Comparison of ENCODE assay signal across 8 mouse cellular contexts in the genomic region with DNA sequence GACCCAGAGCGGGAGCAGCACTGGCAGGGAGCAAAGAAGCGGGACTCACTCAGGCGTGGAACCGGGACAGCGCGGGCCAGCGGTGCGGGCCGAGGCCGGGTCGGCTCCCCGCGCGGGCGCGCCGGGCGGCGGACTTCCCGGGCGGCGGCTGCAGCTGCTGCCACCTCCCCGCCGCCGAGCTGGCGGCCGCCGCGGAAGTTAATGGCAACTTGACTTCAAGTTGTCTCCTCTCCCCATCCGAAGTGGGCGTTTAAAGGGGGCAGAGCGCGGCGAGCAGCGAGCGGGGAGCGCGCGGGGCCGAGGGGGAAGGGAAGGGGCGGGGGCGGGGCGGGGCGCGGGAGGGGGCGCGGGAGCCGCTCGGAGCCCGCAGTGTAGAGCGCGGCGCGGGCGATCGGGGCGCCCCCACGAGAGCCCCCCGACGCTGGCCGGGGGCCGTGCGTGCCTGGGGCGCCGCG. TPM values are rescaled to one million over a fixed set of nuclear protein-coding genes. Genes with fewer than 3 reads are reported as not detected.
A peak's percentile ranks its signal among the peaks of the same experiment; 100 is the strongest.
DNase-seq lines count a peak whose midpoint lies in the region; ATAC-seq and TF ChIP-seq lines count a peak whose summit lies in the region.

No protein-coding gene starts in this region.

- H3K4me2 ChIP-seq in embryonic facial prominence, embryonic 14.5 days (ENCODE audit: low read depth, low read length), result peak overlapping the region; percentile 99
- peak overlapping the region; percentile 100 for H3K4me2 ChIP-seq in hindbrain, postnatal 0 days (ENCODE audit: low read depth, low read length)
- H3K4me2 ChIP-seq in liver, postnatal 0 days (ENCODE audit: low read depth, low read length), result peak overlapping the region; percentile 92
- H3K4me2 ChIP-seq in neural tube, embryonic 15.5 days, result peak overlapping the region; percentile 99

- peak overlapping the region; percentile 71 for H3K9ac ChIP-seq in embryonic facial prominence, embryonic 14.5 days (ENCODE audit: low read depth, low read length)
- peak overlapping the region; percentile 55 for H3K9ac ChIP-seq in hindbrain, postnatal 0 days (replicated peaks; ENCODE audit: low read length)
- peak overlapping the region; percentile 63 for H3K9ac ChIP-seq in liver, postnatal 0 days (replicated peaks)
- peak overlapping the region; percentile 78 for H3K9ac ChIP-seq in neural tube, embryonic 15.5 days (replicated peaks)

- peaks cover 54% of the 10 kb centered on the region for H3K27me3 ChIP-seq in embryonic facial prominence, embryonic 14.5 days (replicated peaks; ENCODE audit: control insufficient read depth, insufficient read depth, low read length)
- peaks cover 20% of the 10 kb centered on the region for H3K27me3 ChIP-seq in hindbrain, postnatal 0 days (ENCODE audit: insufficient read depth, low read length)
- peaks cover 55% of the 10 kb centered on the region for H3K27me3 ChIP-seq in liver, postnatal 0 days (ENCODE audit: insufficient read depth, low read length)
- peaks cover 19% of the 10 kb centered on the region for H3K27me3 ChIP-seq in neural tube, embryonic 15.5 days (replicated peaks)

- H3K27ac ChIP-seq in embryonic facial prominence, embryonic 14.5 days (replicated peaks; ENCODE audit: low read depth, low read length), result no peak overlapping the region
- H3K27ac ChIP-seq in hindbrain, postnatal 0 days, result 0 out of 2 replicates have a peak overlapping the region, but pooled peaks have one; percentile 15
- 0 out of 2 replicates have a peak overlapping the region, but pooled peaks have one; percentile 11 for H3K27ac ChIP-seq in liver, postnatal 0 days (ENCODE audit: low read depth)
- H3K27ac ChIP-seq in neural tube, embryonic 15.5 days (replicated peaks), result peak overlapping the region; percentile 76

- DNase-seq in adrenal gland, postnatal 10 days, result peak; percentile 58
- no peak for DNase-seq in adrenal gland, adult (ENCODE audit: inconsistent age in 2 of 2, low spot score in 1 of 2)
- peak; percentile 88 for DNase-seq in CD4-positive helper T cell, adult 2 months (ENCODE audit: low read depth, low spot score)
- DNase-seq in embryonic facial prominence, embryonic 14.5 days (ENCODE audit: low spot score), result peak; percentile 29
- peak; percentile 39 for DNase-seq in hindbrain, postnatal 0 days (ENCODE audit: low spot score)
- DNase-seq in liver, postnatal 0 days, result peak; percentile 38
- DNase-seq in thymus, postnatal 4 days, result peak; percentile 89

- TF ChIP-seq CTCF in hindbrain, postnatal 0 days (IDR thresholded peaks at IDR 0.05; ENCODE audit: low read depth), result no peak
- no peak for TF ChIP-seq CTCF in liver, postnatal 0 days (IDR thresholded peaks at IDR 0.05; ENCODE audit: low read depth)

- no peaks in the 10 kb centered on the region for H3K36me3 ChIP-seq in embryonic facial prominence, embryonic 14.5 days (ENCODE audit: control insufficient read depth, insufficient read depth, low read length)
- H3K36me3 ChIP-seq in hindbrain, postnatal 0 days (ENCODE audit: insufficient read depth, low read length), result no peaks in the 10 kb centered on the region
- H3K36me3 ChIP-seq in liver, postnatal 0 days (replicated peaks; ENCODE audit: insufficient read depth, low read length), result no peaks in the 10 kb centered on the region
- no peaks in the 10 kb centered on the region for H3K36me3 ChIP-seq in neural tube, embryonic 15.5 days

- 0% methylated on average over 1 of the region's 66 CpGs for WGBS in embryonic facial prominence, embryonic 14.5 days
- WGBS in hindbrain, postnatal 0 days, result under 1% methylated on average over 36 of the region's 66 CpGs
- WGBS in liver, postnatal 0 days (ENCODE audit: insufficient replicate concordance), result 2% methylated on average over 26 of the region's 66 CpGs
- WGBS in neural tube, embryonic 15.5 days, result 0% methylated on average over 27 of the region's 66 CpGs

- H3K4me3 ChIP-seq in embryonic facial prominence, embryonic 14.5 days (ENCODE audit: low read depth, low read length), result peak overlapping the region; percentile 71
- H3K4me3 ChIP-seq in hindbrain, postnatal 0 days (ENCODE audit: low read length), result peak overlapping the region; percentile 56
- peak overlapping the region; percentile 65 for H3K4me3 ChIP-seq in liver, postnatal 0 days (ENCODE audit: low read depth, low read length)
- peak overlapping the region; percentile 76 for H3K4me3 ChIP-seq in neural tube, embryonic 15.5 days (replicated peaks)

- no peaks in the 10 kb centered on the region for H3K9me3 ChIP-seq in embryonic facial prominence, embryonic 14.5 days (ENCODE audit: control insufficient read depth, low read length)
- no peaks in the 10 kb centered on the region for H3K9me3 ChIP-seq in hindbrain, postnatal 0 days (ENCODE audit: low read length)
- no peaks in the 10 kb centered on the region for H3K9me3 ChIP-seq in liver, postnatal 0 days (ENCODE audit: low read length)
- no peaks in the 10 kb centered on the region for H3K9me3 ChIP-seq in neural tube, embryonic 15.5 days (replicated peaks)

- no peaks in the 10 kb centered on the region for H3K4me1 ChIP-seq in embryonic facial prominence, embryonic 14.5 days (ENCODE audit: control insufficient read depth, insufficient read depth, low read length)
- no peaks in the 10 kb centered on the region for H3K4me1 ChIP-seq in hindbrain, postnatal 0 days (ENCODE audit: insufficient read depth, low read length)
- peaks cover 5% of the 10 kb centered on the region for H3K4me1 ChIP-seq in liver, postnatal 0 days (ENCODE audit: insufficient read depth)
- peaks cover 25% of the 10 kb centered on the region for H3K4me1 ChIP-seq in neural tube, embryonic 15.5 days

- peak; percentile 72 for ATAC-seq in embryonic facial prominence, embryonic 14.5 days (ENCODE audit: low read depth)
- peak; percentile 81 for ATAC-seq in hindbrain, postnatal 0 days
- peak; percentile 60 for ATAC-seq in liver, postnatal 0 days
- peak; percentile 86 for ATAC-seq in neural tube, embryonic 15.5 days (ENCODE audit: low FRiP score)

- no peak for TF ChIP-seq EP300 in liver, postnatal 0 days (IDR thresholded peaks at IDR 0.05; ENCODE audit: low read depth)

RNA-seq across cellular contexts. Expression of a gene that starts 0.6 kb away (rescaled TPM):
- 10 to 100 TPM; 26.4 to 27.5 TPM for total RNA-seq in adrenal gland, postnatal 10 days (2021)
- 18.8 and 20.0 TPM in 2 replicates for polyA plus RNA-seq in embryonic facial prominence, embryonic 14.5 days (2014; fragmentation: Nextera tagmentation; extraction: Ambion mirVana)
- 37.1 and 44.5 TPM in 2 replicates for total RNA-seq in hindbrain, postnatal 0 days (2014; rRNA removed)
- 21.5 and 26.2 TPM in 2 replicates for polyA plus RNA-seq in hindbrain, postnatal 0 days (2015; fragmentation: Nextera tagmentation; extraction: Ambion mirVana)
- polyA plus RNA-seq in liver, postnatal 0 days (2015; fragmentation: Nextera tagmentation; extraction: Ambion mirVana), result 1.1 and 1.5 TPM in 2 replicates
- 39.6 and 44.1 TPM in 2 replicates for polyA plus RNA-seq in neural tube, embryonic 15.5 days (2015; fragmentation: Nextera tagmentation; extraction: Ambion mirVana)

Comparison
In these comparisons a context has a peak if more than half of its experiments do, and no peak if none do; other contexts are left out.
1. DNase-seq: peak in adrenal gland, postnatal 10 days (single experiment), CD4-positive helper T cell, adult 2 months (single experiment), embryonic facial prominence, embryonic 14.5 days (single experiment), hindbrain, postnatal 0 days (single experiment), liver, postnatal 0 days (single experiment) and thymus, postnatal 4 days (single experiment); none in adrenal gland, adult (0 of 2).
2. Peak in every context shown above with its lines, with median percentiles within 50 percentile points of each other: ATAC-seq, H3K4me2 ChIP-seq, H3K4me3 ChIP-seq and H3K9ac ChIP-seq.